Mouse (Mus musculus) kidney, adult 2 months (tissue): Measurements from ENCODE around the gene Qser1. TPM values are rescaled to one million over a fixed set of nuclear protein-coding genes. Genes with fewer than 3 reads are reported as not detected.
"Not testable (repeated sequence)": the region's sequence is repeated elsewhere in the genome, so short reads cannot be mapped to it uniquely, and the experiment has no call there.

ENCODE experiments used
- DNase-seq: peaks from one replicate; pipeline ENCODE4 v3.0.0; 2021
- H3K27ac ChIP-seq: fragments of 200-500 bp; 2 replicates; pipeline ENCODE4 v1.5.1; 2012; ENCODE audit warnings: low read depth, low read length, control low read depth, inconsistent platforms; ENCODE audit not compliant: insufficient read depth
- H3K27me3 ChIP-seq: fragments of 200-500 bp; replicated peaks from 2 replicates; pipeline ENCODE4 v1.6.1; 2012; ENCODE audit warnings: mild to moderate bottlenecking, moderate library complexity, low read length, inconsistent platforms; ENCODE audit not compliant: control insufficient read depth, insufficient read depth
- H3K36me3 ChIP-seq: fragments of 200-500 bp; 2 replicates; pipeline ENCODE4 v1.6.1; 2012; ENCODE audit warnings: mild to moderate bottlenecking, moderate library complexity, low read length, inconsistent platforms; ENCODE audit not compliant: control insufficient read depth, insufficient read depth
- H3K4me1 ChIP-seq: fragments of 200-500 bp; 2 replicates; pipeline ENCODE4 v1.6.1; 2011; ENCODE audit warnings: low read length; ENCODE audit not compliant: control insufficient read depth, insufficient read depth
- H3K4me3 ChIP-seq: fragments of 200-500 bp; 2 replicates; pipeline ENCODE4 v1.5.1; 2011; ENCODE audit warnings: mild to moderate bottlenecking, low read depth, low read length, control low read depth; ENCODE audit not compliant: insufficient read depth
- CTCF ChIP-seq: fragments of 200-500 bp; conservative IDR thresholded peaks from 2 replicates; pipeline ENCODE4 v1.5.1; 2011; ENCODE audit warnings: low read depth, mild to moderate bottlenecking, control low read depth, low read length, moderate library complexity, mixed read lengths; ENCODE audit not compliant: insufficient read depth, insufficient read length
- POLR2A ChIP-seq: fragments of 200-500 bp; IDR thresholded peaks from one replicate; pipeline ENCODE4 v1.6.1; 2011; ENCODE audit warnings: low read depth, low read length, control low read depth
- WGBS: fragments of 180-500 bp; shearing (Covaris S2); methylation state at CpG from one replicate; pipeline ENCODE4 v1.1.7; 2018; 5-methylcytosine and 5-hydroxymethylcytosine counted together
- polyA plus RNA-seq: library from polyadenylated mRNA; depleted of rRNA; stranded (reverse); fragments of >200 nt; gene quantifications from 2 replicates; pipeline ENCODE4 v1.2.3, GENCODE M21; 2012

The Qser1 gene
- polyA plus RNA-seq, 1 experiment: 5.0 TPM

DNA sequence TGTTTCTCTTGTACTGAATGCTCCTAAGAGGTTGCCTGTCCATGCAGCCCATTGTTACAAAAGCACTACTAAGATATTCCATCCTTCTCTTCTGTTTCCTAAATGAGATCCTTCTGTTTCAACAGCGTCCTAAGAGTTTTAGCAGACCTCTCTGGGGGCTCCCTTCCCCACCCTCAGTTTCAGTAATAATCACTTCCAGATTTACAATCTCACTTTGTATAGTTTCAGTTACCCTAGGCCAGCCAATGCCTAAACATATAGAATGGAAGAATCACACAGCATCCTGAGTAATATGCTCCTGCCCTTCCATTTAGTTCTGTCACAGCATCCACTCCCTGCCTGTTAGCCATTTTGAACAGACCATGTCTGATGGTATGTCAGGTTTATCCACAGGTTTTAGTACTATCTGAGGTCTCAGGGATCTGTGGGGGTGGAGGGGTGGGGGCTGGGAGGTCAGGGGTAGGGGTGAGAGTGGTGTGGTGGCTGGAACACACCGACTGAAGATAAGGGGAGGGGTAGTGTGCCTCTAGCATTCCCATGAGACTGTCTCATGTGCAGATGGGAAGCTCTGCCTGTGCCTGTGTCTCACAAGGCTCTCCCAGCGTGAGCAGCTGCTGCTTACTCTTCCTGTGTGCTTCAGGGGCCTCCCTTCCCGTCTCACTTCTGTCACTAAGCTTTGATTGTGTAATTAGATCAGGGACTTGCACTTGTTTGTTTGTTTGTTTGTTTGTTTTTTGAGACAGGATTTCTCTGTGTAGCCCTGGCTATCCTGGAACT lies 30.3 kb upstream of the Qser1 start:
- Histone ChIP-seq H3K27me3 (no peaks in the 10 kb centered on the region), H3K27ac (no peak overlapping the region), H3K36me3 (no peaks in the 10 kb centered on the region), H3K4me3 (no peak overlapping the region), H3K4me1 (0 out of 2 replicates have a peak, but pooled peaks cover 3% of the 10 kb centered on the region)
- DNase-seq: no peak
- 64% methylated on average over 4 of the region's 4 CpGs for WGBS
- TF ChIP-seq POLR2A (no peak), CTCF (no peak)

DNA sequence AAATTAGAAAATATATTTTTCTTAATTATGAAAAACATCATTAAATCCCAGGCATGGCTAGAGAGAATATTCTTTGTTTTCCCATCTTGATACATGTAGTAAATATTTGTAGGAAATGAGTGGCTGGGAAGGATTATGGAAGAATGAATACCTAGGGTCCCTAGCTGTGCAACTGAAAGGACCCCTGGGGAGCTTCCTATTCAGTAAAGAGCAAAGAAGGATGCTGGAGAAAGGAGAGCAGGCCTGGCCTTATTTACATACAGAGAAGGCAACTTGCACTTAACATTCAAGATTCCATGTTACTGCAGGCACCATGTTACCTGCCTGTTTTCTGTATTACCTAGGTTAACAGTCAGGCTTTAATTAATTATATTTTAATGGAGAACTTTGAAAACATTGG lies 26.0 kb upstream of the Qser1 start:
- H3K27me3 ChIP-seq: no peaks in the 10 kb centered on the region
- no peak for DNase-seq
- TF ChIP-seq CTCF (no peak), POLR2A (no peak)
- H3K36me3 ChIP-seq: no peaks in the 10 kb centered on the region
- no peaks in the 10 kb centered on the region for H3K4me1 ChIP-seq
- H3K27ac ChIP-seq: no peak overlapping the region
- H3K4me3 ChIP-seq: no peak overlapping the region

DNA sequence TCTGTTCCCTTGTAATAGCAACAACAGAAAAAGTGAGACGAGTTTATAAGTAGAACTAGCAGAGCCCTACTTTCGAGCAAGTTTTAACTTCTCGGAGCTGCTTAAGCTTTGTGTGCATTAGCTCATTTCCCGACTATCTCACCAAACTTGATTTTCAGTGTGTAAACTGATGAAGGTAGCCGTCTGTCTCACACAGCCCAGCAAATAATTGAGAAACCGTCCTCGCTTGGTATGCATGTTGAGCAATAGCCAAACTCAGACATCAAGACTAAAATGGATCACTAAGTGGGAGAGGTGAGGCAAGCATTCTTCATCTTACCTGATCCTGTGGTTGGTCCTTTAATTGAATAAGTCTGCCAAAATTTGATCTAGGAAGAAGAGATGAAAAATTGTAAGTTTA lies 25.2 kb upstream of the Qser1 start:
- Histone ChIP-seq H3K27ac (no peak overlapping the region), H3K36me3 (no peaks in the 10 kb centered on the region), H3K4me3 (no peak overlapping the region), H3K27me3 (no peaks in the 10 kb centered on the region), H3K4me1 (no peaks in the 10 kb centered on the region)
- WGBS: 86% methylated on average over 7 of the region's 7 CpGs
- TF ChIP-seq POLR2A: no peak
- TF ChIP-seq CTCF: no peak
- no peak for DNase-seq

DNA sequence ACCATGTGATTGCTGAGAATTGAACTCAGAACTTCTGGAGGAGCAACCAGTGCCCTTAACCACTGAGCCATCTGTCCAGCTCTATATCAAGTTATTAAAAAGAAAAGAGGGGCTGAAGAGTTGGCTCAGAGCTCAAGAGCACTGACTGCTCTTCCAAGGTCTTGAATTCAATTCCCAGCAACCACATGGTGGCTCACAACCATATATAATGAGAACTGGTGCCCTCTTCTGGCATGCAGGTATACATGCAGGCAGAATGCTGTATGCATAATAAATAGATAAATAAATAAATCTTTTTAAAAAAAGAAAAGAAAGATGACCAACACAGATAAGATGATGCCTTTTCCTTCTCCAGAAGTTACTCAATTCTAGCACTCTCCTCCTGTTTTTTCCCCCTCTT lies 24.4 kb upstream of the Qser1 start:
- no peaks in the 10 kb centered on the region for H3K4me1 ChIP-seq
- no peak for DNase-seq
- no peaks in the 10 kb centered on the region for H3K27me3 ChIP-seq
- no peak overlapping the region for H3K4me3 ChIP-seq
- H3K27ac ChIP-seq: no peak overlapping the region
- TF ChIP-seq POLR2A (no peak), CTCF (no peak)
- H3K36me3 ChIP-seq: no peaks in the 10 kb centered on the region

DNA sequence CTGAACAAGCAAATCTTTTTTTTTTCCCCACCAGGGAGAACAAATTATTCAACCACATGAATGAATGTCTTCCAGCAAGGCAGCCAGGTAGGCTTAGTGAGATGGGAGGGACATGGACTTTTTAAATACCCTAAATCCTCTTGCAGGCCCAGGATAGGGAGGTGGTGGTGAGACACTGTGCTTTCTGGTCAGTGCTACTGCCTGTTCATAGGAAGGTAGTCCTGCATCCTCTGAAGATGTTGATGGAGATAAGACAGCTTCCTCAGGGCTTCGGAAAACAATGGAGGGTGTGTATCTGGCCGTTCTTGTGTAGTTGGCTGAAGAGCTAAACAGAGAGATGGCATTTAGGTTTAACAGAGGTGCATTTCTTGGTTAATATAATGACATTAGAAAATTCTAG lies 15.9 kb upstream of the Qser1 start:
- Histone ChIP-seq H3K27ac (no peak overlapping the region), H3K36me3 (no peaks in the 10 kb centered on the region), H3K27me3 (no peaks in the 10 kb centered on the region), H3K4me1 (no peaks in the 10 kb centered on the region), H3K4me3 (no peak overlapping the region)
- no peak for DNase-seq
- WGBS: 75% methylated on average over 2 of the region's 2 CpGs
- TF ChIP-seq POLR2A (no peak), CTCF (no peak)

DNA sequence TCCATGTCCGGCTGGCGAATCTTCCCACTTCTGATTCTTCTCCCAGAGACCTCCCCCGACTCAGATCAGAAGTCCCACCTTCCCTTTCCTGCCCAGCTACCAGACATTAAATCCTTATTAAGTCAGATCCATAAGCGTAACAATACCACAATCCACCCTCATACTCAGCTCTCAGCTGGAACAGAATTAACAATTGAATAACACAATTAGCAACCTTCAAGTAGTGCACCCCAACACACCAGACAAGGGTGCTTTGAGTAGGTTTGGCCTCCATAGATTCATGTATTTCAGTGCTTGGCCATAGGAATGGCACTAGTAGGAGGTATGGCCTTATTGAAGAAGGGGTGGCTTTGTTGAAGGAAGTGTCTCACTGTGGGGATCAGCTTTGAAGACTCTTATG lies 9.6 kb upstream of the Qser1 start:
- H3K4me1 ChIP-seq: no peaks in the 10 kb centered on the region
- no peaks in the 10 kb centered on the region for H3K36me3 ChIP-seq
- H3K27ac ChIP-seq: no peak overlapping the region
- no peak overlapping the region for H3K4me3 ChIP-seq
- DNase-seq: no peak
- TF ChIP-seq CTCF (no peak), POLR2A (no peak)
- H3K27me3 ChIP-seq: no peaks in the 10 kb centered on the region
- 94% methylated on average over 4 of the region's 4 CpGs for WGBS

DNA sequence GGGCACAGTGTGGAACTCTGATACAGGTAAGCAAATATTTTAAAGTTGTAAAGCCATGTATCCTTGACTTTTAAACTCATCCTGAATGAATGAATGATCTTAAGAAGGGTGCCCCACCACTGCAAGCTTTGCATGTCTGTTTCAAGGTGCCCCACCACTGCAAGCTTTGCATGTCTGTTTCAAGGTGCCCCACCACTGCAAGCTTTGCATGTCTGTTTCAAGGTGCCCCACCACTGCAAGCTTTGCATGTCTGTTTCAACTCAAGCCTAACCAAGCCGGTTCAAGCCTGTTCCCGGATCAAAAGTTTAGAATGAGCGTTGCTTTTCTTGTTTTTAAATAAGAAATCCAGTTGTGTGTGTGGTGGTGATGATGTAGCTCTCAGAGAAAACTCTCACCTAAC lies 2.2 kb upstream of the Qser1 start:
- not testable (repeated sequence) for H3K27ac ChIP-seq, DNase-seq, H3K27me3 ChIP-seq, H3K4me1 ChIP-seq, H3K36me3 ChIP-seq, H3K4me3 ChIP-seq
- 67% methylated on average over 3 of the region's 3 CpGs for WGBS
